Mouse (Mus musculus) ES-E14 (cell line): ENCODE measurements around the gene Robo4.

Experiments
- HCFC1 ChIP-seq: IDR thresholded peaks from 2 replicates; pipeline ENCODE4 v1.6.1; 2012; ENCODE audit warnings: low read length, inconsistent platforms, borderline replicate concordance; ENCODE audit not compliant: insufficient read depth
- MAFK ChIP-seq: IDR thresholded peaks from 2 replicates; pipeline ENCODE4 v1.6.1; 2014; ENCODE audit warnings: mild to moderate bottlenecking, low read depth, low read length, inconsistent platforms; ENCODE audit not compliant: insufficient read depth
- ZC3H11A ChIP-seq: IDR thresholded peaks from 2 replicates; pipeline ENCODE4 v1.6.1; 2012; ENCODE audit warnings: low read depth, mild to moderate bottlenecking, inconsistent platforms, low read length, borderline replicate concordance
- ZNF384 ChIP-seq: IDR thresholded peaks from 2 replicates; pipeline ENCODE4 v1.6.1; 2012; ENCODE audit warnings: low read depth, low read length, inconsistent platforms

- TF ChIP-seq ZC3H11A (no peak), HCFC1 (no peak), ZNF384 (no peak), MAFK (no peak)
Observed at GRCm38 (mm10) chr9:37401802-37402201, at the start of gene Robo4.
